Mouse (Mus musculus) A20 (cell line): ENCODE data around the gene Pard3.
"Not testable (repeated sequence)": the region's sequence is repeated elsewhere in the genome, so short reads cannot be mapped to it uniquely, and the experiment has no call there.

Experiments used
- DNase-seq: peaks from one replicate; pipeline ENCODE4 v3.0.0-alpha.2; 2011; ENCODE audit warnings: low read depth, low spot score

Pard3 gene

DNA sequence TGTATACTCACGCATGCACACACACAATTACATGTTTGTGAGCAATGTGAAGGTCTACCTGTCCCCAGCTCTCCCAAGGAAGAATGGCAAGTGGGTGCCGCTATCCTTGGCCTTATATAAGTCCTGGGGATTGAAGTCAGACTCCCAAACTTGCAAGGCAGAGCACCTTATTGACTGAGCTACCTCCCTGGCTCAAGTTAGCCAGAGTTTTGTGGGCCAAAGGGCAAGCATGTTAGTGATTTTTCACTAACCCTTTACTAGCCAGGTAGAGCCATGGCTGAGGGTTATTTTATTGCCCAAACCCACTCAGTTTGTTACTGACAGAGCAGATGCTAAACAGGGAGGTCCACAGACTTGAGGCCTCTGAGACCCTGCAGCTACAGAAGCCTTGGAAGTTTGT, 73.1 kb downstream of the Pard3 start:
- no peak for DNase-seq

GRCm38 (mm10) chr8:127139154-127139553, 75.5 kb downstream of the Pard3 start:
- peak; percentile 60 for DNase-seq

GRCm38 (mm10) chr8:127140945-127141344, 77.3 kb downstream of the Pard3 start:
- DNase-seq = no peak

GRCm38 (mm10) chr8:127143641-127144040, 79.9 kb downstream of the Pard3 start:
- peak; percentile 60 for DNase-seq

DNA sequence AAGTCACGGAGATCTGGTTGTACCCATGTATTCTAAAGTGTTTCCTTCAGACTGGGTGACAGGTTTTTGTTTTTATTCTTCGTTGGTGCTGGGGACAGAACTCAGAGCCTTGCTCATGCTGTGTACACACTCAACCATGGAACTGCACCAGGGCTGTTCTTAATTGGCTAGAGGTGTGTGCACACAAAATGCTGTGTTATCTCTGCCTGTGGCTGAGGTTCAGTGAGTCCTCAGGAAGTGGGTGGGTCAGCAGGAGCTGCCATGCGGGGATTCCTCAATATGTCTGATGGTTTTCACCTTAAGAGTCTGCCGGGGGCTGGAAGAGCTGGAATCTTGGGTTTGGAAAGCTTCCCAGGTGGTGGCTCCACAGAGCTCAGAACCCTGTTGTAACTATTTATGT, 80.9 kb downstream of the Pard3 start:
- DNase-seq = peak; percentile 4

- DNase-seq = no peak
Observed at GRCm38 (mm10) chr8:127145135-127145534, 81.4 kb downstream of the Pard3 start.

GRCm38 (mm10) chr8:127146055-127146454, 82.4 kb downstream of the Pard3 start:
- DNase-seq = no peak

DNA sequence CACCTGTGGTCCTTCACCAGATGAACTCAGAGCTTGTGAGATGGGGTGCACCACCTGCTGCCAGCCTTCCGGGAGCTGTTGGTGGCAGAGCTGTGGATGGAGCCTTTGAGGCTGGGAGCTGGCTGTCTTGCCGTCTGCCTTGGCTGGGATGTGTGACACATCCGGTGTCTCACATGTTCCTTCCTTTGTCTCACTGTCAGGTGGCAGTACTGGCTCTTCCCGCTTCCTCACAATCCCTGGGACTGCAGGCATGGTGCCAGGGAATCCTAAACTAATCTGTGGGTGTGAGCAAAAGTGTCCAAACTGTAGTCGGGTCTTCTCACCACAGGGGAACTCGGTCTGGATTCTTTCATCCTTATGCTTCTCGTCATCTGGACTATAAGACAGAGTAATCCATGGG, 85.1 kb downstream of the Pard3 start:
- no peak for DNase-seq

- no peak for DNase-seq
Observed at GRCm38 (mm10) chr8:127150645-127151044, 87.0 kb downstream of the Pard3 start.

GRCm38 (mm10) chr8:127151706-127152105, 88.0 kb downstream of the Pard3 start:
- no peak for DNase-seq

DNA sequence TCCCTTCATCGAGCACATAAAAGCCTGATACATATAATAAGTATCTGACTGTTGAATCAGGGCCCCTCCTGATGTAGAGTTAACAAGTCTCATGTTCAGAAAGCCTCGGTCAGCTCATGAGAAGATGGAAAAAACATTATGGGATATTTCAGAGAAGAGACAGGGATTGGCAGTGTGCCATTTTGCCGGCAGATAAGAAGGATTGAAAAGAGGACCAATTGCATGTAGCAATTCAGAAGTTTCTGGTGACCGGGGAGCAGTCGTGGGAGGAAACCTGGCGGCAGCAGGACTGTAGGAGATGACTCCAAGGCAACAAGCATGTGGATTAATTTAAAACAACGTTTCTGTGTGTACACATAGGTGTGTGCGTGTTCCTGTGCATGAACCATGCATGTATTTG, 93.4 kb downstream of the Pard3 start:
- no peak for DNase-seq

DNA sequence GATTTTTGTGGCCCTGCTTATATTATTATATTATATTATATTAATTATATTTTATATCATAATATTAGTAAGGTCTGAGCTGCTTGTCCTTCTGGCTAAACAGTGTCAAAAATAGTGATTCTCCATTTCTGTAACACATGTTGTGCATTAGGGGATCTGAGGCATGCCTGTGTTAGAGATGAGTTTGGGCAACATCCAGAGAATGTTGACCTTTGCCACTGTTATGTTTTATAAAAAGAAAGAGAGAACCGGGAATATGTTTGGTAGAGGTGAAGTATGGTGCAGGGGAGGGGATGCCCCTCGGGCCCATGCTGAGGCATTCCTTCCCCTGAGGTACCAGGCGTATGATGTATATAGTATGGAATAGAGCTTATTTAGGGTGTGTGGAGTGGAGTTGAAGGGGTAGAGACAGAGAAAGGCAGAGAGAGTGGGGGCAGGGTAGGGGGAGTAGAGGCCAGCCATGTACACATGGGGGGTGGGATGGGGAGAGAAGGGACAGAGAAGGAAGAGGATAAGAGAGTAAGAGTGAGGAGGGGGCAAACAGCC, 95.8 kb downstream of the Pard3 start:
- no peak for DNase-seq

GRCm38 (mm10) chr8:127161854-127162253, 98.2 kb downstream of the Pard3 start:
- DNase-seq = no peak

GRCm38 (mm10) chr8:127162821-127163220, 99.1 kb downstream of the Pard3 start:
- DNase-seq = no peak

DNA sequence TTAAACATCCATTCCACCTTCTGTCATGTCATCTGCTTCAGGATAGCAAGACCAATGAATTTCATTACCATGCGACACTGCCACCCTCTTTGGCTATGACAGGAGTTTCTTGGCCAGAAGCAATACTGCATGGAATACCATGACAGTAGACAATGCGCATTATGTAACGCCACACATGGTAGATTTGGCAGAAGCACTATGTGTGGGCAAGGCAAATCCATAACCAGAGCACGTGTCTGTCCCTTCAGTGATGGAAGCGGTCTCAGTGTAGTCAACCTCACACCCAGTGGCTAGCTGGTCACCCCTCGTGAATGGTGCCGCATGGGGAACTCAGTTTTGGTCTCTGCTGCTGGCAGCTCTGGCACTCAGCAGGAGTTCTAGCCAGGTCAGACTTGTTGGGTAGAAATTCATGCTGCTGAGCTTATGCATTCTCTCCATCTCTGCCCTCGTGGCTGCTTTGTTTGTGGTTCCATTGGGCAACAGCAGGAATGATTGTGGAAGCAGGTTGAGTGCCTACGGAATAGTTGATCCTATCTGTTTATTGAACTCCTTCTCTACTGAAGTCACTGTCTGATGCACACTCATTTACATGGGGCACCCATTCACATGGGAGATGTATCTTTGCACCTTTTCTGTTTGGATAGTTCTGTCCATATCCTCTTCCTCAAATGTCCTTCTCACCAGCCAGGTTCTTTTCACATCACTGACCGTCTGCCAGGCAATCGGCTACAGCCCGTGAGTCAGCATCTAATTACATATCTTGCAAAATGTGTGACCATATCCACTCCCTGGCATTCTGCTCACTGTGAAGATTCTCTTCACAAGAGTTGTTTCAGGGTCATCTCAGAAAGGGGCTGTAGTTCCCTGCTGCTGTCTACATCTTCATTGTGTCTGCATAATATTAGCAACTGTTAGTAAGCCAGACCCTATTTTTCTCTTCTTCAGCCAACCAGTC, 100.9 kb downstream of the Pard3 start:
- DNase-seq = no peak

DNA sequence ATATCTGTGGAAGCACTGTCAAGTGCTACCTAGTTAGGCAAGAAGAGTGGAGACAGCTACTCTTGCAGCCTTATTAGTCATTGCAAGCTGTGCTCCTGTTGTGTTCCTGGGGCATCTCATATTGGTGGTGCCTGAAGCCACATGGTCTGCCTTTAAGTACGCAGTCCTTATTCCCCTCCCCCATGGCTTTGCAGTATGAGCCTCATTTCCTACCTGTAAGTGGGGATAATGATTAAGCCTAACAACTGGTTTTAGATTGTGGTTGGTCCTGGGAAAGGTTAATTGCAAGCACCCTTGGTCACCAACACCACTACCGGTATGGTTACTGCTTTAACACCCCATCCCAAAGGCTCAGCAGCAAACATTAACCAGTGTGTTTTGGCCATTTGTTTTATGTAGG, 104.8 kb downstream of the Pard3 start:
- DNase-seq = no peak

- DNase-seq = no peak
Observed at GRCm38 (mm10) chr8:127169361-127169760, 105.7 kb downstream of the Pard3 start.

DNA sequence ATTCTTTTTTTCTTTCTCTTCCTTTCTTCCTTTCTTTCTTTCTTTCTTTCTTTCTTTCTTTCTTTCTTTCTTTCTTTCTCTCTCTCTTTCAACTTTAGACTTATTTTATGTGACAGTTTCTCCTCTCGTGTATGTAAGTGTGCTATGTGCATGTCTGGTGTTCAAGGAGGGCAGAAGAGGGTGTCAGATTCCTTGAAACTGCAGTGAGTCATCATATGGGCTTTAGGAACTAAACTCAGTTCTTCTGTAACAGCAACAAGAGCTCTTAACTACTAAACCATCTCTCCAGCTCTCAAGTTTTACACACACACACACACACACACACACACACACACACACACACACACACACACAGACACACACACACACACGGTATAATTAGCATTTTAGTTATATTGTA, 106.7 kb downstream of the Pard3 start:
- not testable (repeated sequence) for DNase-seq

GRCm38 (mm10) chr8:127170930-127171329, 107.2 kb downstream of the Pard3 start:
- DNase-seq = no peak

- no peak for DNase-seq
Observed at GRCm38 (mm10) chr8:127173483-127173882, 109.8 kb downstream of the Pard3 start.

- no peak for DNase-seq
Observed at GRCm38 (mm10) chr8:127174411-127174810, 110.7 kb downstream of the Pard3 start.

- no peak for DNase-seq
Observed at GRCm38 (mm10) chr8:127175160-127175836, 111.6 kb downstream of the Pard3 start.

DNA sequence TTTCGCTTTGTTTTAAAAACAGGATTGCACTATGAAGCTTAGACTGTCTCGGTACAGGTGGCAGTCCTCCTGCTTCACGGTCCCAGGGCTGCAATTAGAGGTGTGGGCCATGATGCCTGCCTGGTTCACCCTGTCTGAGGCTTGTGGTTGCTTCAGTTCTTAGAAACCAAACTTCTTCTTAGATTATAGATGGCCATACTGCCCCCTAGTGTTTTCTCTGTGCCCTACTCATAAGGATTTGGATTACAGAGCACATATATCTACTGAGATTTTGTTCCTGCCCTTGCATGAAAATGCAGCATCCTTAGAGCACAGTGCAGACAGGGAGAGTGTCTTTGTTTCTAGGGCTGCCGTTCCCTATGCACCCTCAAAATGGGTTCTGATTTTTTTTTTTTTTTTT, 114.9 kb downstream of the Pard3 start:
- DNase-seq = peak; percentile 81
